Mouse (Mus musculus) limb, embryonic 14.5 days (tissue): ENCODE data around the gene Slc44a5. TPM values are rescaled to one million over a fixed set of nuclear protein-coding genes. Genes with fewer than 3 reads are reported as not detected.
"Not testable (repeated sequence)": the region's sequence is repeated elsewhere in the genome, so short reads cannot be mapped to it uniquely, and the experiment has no call there.

Experiments
- ATAC-seq: fragments of 200-750 bp; cut with Nextera tagmentation; 2 replicates; pipeline ENCODE4 v1.8.0; 2017; ENCODE audit warnings: low read depth, moderate number of reproducible peaks, moderate TSS enrichment; ENCODE audit not compliant: low FRiP score
- DNase-seq: peaks from one replicate; pipeline ENCODE4 v3.0.0-alpha.2; 2015; ENCODE audit warnings: low spot score
- H3K27ac ChIP-seq: fragments of 300-500 bp; sonication (generic); replicated peaks from 2 replicates; pipeline ENCODE4 v1.5.1; 2014; ENCODE audit warnings: low read depth, mild to moderate bottlenecking, low read length, moderate library complexity, mixed read lengths
- H3K27me3 ChIP-seq: fragments of 300-500 bp; sonication (generic); 2 replicates; pipeline ENCODE4 v1.6.1; 2014; ENCODE audit warnings: low read length, mixed read lengths; ENCODE audit not compliant: control insufficient read depth, insufficient read depth
- H3K36me3 ChIP-seq: fragments of 300-500 bp; sonication (generic); 2 replicates; pipeline ENCODE4 v1.6.1; 2014; ENCODE audit warnings: mild to moderate bottlenecking, low read length, moderate library complexity, mixed read lengths; ENCODE audit not compliant: control insufficient read depth, insufficient read depth
- H3K4me1 ChIP-seq: fragments of 300-500 bp; sonication (generic); 2 replicates; pipeline ENCODE4 v1.6.1; 2014; ENCODE audit warnings: antibody characterized with exemption, low read length, mixed read lengths; ENCODE audit not compliant: control insufficient read depth, insufficient read depth
- H3K4me2 ChIP-seq: fragments of 300-500 bp; sonication (generic); replicated peaks from 2 replicates; pipeline ENCODE4 v1.6.1; 2014; ENCODE audit warnings: low read depth, mild to moderate bottlenecking, low read length, moderate library complexity; ENCODE audit not compliant: severe bottlenecking
- H3K4me3 ChIP-seq: fragments of 300-500 bp; sonication (generic); replicated peaks from 2 replicates; pipeline ENCODE4 v1.5.1; 2014; ENCODE audit warnings: low read length
- H3K9ac ChIP-seq: fragments of 300-500 bp; sonication (generic); 2 replicates; pipeline ENCODE4 v1.6.1; 2014; ENCODE audit warnings: mild to moderate bottlenecking, low read depth, low read length, moderate library complexity; ENCODE audit not compliant: severe bottlenecking
- H3K9me3 ChIP-seq: fragments of 300-500 bp; sonication (generic); 2 replicates; pipeline ENCODE4 v1.6.1; 2016; ENCODE audit warnings: low read length; ENCODE audit not compliant: control insufficient read depth
- POLR2A ChIP-seq: fragments of 200-500 bp; IDR thresholded peaks from 2 replicates; pipeline ENCODE4 v1.8.0; 2012; ENCODE audit warnings: inconsistent platforms, mild to moderate bottlenecking, moderate library complexity, borderline replicate concordance; ENCODE audit not compliant: insufficient read depth, insufficient read length; ENCODE audit errors: extremely low read depth
- WGBS: fragments of 180-500 bp; shearing (Covaris S2); extraction: QIAGEN DNeasy Blood & Tissue Kit; methylation state at CpG from one replicate; pipeline ENCODE4 v1.1.7; 2014; 5-methylcytosine and 5-hydroxymethylcytosine counted together
- polyA plus RNA-seq, 2 experiments: library from polyadenylated mRNA; depleted of rRNA in 1 of 2; stranded (reverse) in 1 of 2; unstranded in 1 of 2; fragments of >200 nt; fragmentation: Nextera tagmentation in 1 of 2; extraction: Ambion mirVana in 1 of 2; gene quantifications; 2 replicates each; pipeline versions ENCODE4 v1.2.1 to v1.2.3; 2012 to 2014

Gene Slc44a5
- polyA plus RNA-seq, 2 experiments = 1.5 to 2.8 TPM

GRCm38 (mm10) chr3:154136501-154136900 lies 163.3 kb downstream of the Slc44a5 start:
- H3K4me2 ChIP-seq = no peak overlapping the region
- no peaks in the 10 kb centered on the region for H3K36me3 ChIP-seq
- ATAC-seq (no peak), DNase-seq (no peak)
- no peak overlapping the region for H3K9ac ChIP-seq
- no peaks in the 10 kb centered on the region for H3K27me3 ChIP-seq
- no peak for TF ChIP-seq POLR2A
- H3K4me3 ChIP-seq = no peak overlapping the region
- 81% methylated on average over 3 of the region's 3 CpGs for WGBS
- H3K9me3 ChIP-seq = no peaks in the 10 kb centered on the region
- H3K27ac ChIP-seq = no peak overlapping the region
- no peaks in the 10 kb centered on the region for H3K4me1 ChIP-seq

DNA sequence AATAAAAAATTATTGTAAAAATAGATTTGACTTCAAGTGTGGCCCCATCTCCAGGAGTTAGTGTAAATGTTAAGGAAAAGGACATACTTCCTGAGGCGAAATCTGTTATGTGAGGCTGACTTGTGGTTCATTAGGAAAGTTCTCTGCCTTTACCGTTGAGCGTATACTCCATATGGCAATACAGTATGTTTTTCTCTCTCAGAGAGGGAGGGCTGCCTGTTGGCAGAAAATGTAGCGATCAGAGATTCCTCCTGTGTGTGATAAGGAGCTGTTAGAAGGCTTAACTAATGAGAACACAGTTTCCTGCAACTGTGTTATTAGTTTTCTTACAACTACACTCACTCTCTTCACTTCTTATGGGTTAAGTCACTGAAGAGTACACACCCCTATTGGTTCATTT lies 168.1 kb downstream of the Slc44a5 start:
- ATAC-seq (no peak), DNase-seq (no peak)
- Histone ChIP-seq H3K9me3 (no peaks in the 10 kb centered on the region), H3K9ac (no peak overlapping the region), H3K27ac (no peak overlapping the region), H3K27me3 (no peaks in the 10 kb centered on the region), H3K4me2 (no peak overlapping the region), H3K4me1 (no peaks in the 10 kb centered on the region), H3K4me3 (no peak overlapping the region), H3K36me3 (no peaks in the 10 kb centered on the region)
- 64% methylated on average over 4 of the region's 4 CpGs for WGBS
- TF ChIP-seq POLR2A = no peak

DNA sequence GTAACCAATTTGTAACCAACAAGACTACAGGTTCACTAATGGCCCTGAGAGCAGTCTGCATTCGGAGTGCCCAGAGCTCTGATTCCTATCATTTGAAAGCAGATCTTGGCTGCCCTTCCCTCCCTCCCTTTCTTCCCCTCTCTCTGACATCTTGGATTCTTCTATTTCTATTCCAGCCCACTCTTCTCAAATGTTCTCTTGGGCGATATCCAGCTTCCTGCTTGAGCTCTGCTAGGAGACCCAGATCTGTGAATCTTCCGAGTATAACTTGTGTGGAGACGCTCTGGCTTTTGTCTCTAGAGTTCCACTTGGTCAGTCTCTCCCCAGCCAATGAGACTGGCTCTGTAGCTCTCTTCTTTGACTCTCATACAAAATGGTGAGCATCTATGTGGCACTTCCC lies 169.4 kb downstream of the Slc44a5 start:
- Histone ChIP-seq H3K9ac (no peak overlapping the region), H3K9me3 (no peaks in the 10 kb centered on the region), H3K27me3 (no peaks in the 10 kb centered on the region), H3K27ac (no peak overlapping the region), H3K4me3 (no peak overlapping the region), H3K36me3 (no peaks in the 10 kb centered on the region), H3K4me1 (no peaks in the 10 kb centered on the region), H3K4me2 (no peak overlapping the region)
- WGBS = 85% methylated on average over 4 of the region's 4 CpGs
- no peak for TF ChIP-seq POLR2A
- DNase-seq = no peak
- no peak for ATAC-seq

- no peak for DNase-seq
- no peak for ATAC-seq
- no peak for TF ChIP-seq POLR2A
- WGBS = 76% methylated on average over 4 of the region's 4 CpGs
- Histone ChIP-seq H3K9ac (no peak overlapping the region), H3K4me1 (no peaks in the 10 kb centered on the region), H3K4me3 (no peak overlapping the region), H3K27ac (no peak overlapping the region), H3K4me2 (no peak overlapping the region), H3K36me3 (no peaks in the 10 kb centered on the region), H3K27me3 (no peaks in the 10 kb centered on the region), H3K9me3 (no peaks in the 10 kb centered on the region)
Observed at GRCm38 (mm10) chr3:154145750-154146149, 172.5 kb downstream of the Slc44a5 start.

- 86% methylated on average over 4 of the region's 4 CpGs for WGBS
- H3K27ac ChIP-seq = no peak overlapping the region
Observed at GRCm38 (mm10) chr3:154149778-154150177, 176.5 kb downstream of the Slc44a5 start.

GRCm38 (mm10) chr3:154153541-154153940 lies 180.3 kb downstream of the Slc44a5 start:
- H3K4me1 ChIP-seq, DNase-seq, H3K4me2 ChIP-seq, ATAC-seq, H3K9me3 ChIP-seq, H3K36me3 ChIP-seq, H3K27me3 ChIP-seq, H3K27ac ChIP-seq, H3K4me3 ChIP-seq, H3K9ac ChIP-seq: not testable (repeated sequence)
- 80% methylated on average over 3 of the region's 3 CpGs for WGBS

More at GRCm38 (mm10) chr3:154149778-154150177, 176.5 kb downstream of the Slc44a5 start:
- ATAC-seq (no peak), DNase-seq (no peak)
- H3K9me3 ChIP-seq = no peaks in the 10 kb centered on the region
- H3K9ac ChIP-seq = no peak overlapping the region
- no peaks in the 10 kb centered on the region for H3K4me1 ChIP-seq
- no peaks in the 10 kb centered on the region for H3K27me3 ChIP-seq
- TF ChIP-seq POLR2A = no peak
- no peaks in the 10 kb centered on the region for H3K36me3 ChIP-seq
- H3K4me3 ChIP-seq = no peak overlapping the region
- no peak overlapping the region for H3K4me2 ChIP-seq
